Mouse (Mus musculus) lung, embryonic 16.5 days (tissue): ENCODE measurements around the gene Olfr221. TPM values are rescaled to one million over a fixed set of nuclear protein-coding genes. Genes with fewer than 3 reads are reported as not detected.

Experiments used
- ATAC-seq: fragments of 200-750 bp; cut with Nextera tagmentation; 2 replicates; pipeline ENCODE4 v1.8.0; 2017; ENCODE audit warnings: low read depth, mild to moderate bottlenecking, moderate library complexity
- H3K27ac ChIP-seq: fragments of 300-500 bp; sonication (generic); 2 replicates; pipeline ENCODE4 v1.5.1; 2014; ENCODE audit warnings: mild to moderate bottlenecking, control low read depth, low read length
- H3K27me3 ChIP-seq: fragments of 300-500 bp; sonication (generic); 2 replicates; pipeline ENCODE4 v1.6.1; 2014; ENCODE audit warnings: low read depth, low read length, mixed read lengths; ENCODE audit not compliant: control insufficient read depth, insufficient read depth
- H3K36me3 ChIP-seq: fragments of 300-500 bp; sonication (generic); 2 replicates; pipeline ENCODE4 v1.6.1; 2014; ENCODE audit warnings: low read length; ENCODE audit not compliant: control insufficient read depth, insufficient read depth
- H3K4me1 ChIP-seq: fragments of 300-500 bp; sonication (generic); replicated peaks from 2 replicates; pipeline ENCODE4 v1.6.1; 2014; ENCODE audit warnings: low read length, mixed read lengths; ENCODE audit not compliant: control insufficient read depth, insufficient read depth
- H3K4me2 ChIP-seq: fragments of 300-500 bp; sonication (generic); 2 replicates; pipeline ENCODE4 v1.6.1; 2014; ENCODE audit warnings: low read depth, low read length, control low read depth
- H3K4me3 ChIP-seq: fragments of 300-500 bp; sonication (generic); 2 replicates; pipeline ENCODE4 v1.5.1; 2014; ENCODE audit warnings: mild to moderate bottlenecking, low read length, control low read depth
- H3K9ac ChIP-seq: fragments of 300-500 bp; sonication (generic); 2 replicates; pipeline ENCODE4 v1.6.1; 2014; ENCODE audit warnings: low read length, control low read depth
- H3K9me3 ChIP-seq: fragments of 300-500 bp; sonication (generic); 2 replicates; pipeline ENCODE4 v1.6.1; 2016; ENCODE audit warnings: low read length; ENCODE audit not compliant: control insufficient read depth
- WGBS: fragments of 180-500 bp; shearing (Covaris S2); extraction: QIAGEN DNeasy Blood & Tissue Kit; methylation state at CpG from one replicate; pipeline ENCODE4 v1.1.7; 2014; 5-methylcytosine and 5-hydroxymethylcytosine counted together
- polyA plus RNA-seq: library from polyadenylated mRNA; unstranded; fragments of >200 nt; fragmentation: Nextera tagmentation; extraction: Ambion mirVana; gene quantifications from 2 replicates; pipeline ENCODE4 v1.2.1, GENCODE M21; 2015

Gene Olfr221
- polyA plus RNA-seq, 1 experiment from 2014 or later = not detected

- Histone ChIP-seq H3K4me2 (no peak overlapping the region), H3K9me3 (no peaks in the 10 kb centered on the region), H3K4me3 (no peak overlapping the region), H3K36me3 (peaks cover 46% of the 10 kb centered on the region), H3K4me1 (no peaks in the 10 kb centered on the region), H3K9ac (no peak overlapping the region), H3K27ac (no peak overlapping the region), H3K27me3 (no peaks in the 10 kb centered on the region)
- ATAC-seq = no peak; the same call in 1 of the 2 replicates
- 83% methylated on average over 13 of the region's 13 CpGs for WGBS
Measured at GRCm38 (mm10) chr14:51996231-51996841, 45.9 kb downstream of the Olfr221 start.

- H3K4me2 ChIP-seq = no peak overlapping the region
- peaks cover 46% of the 10 kb centered on the region for H3K36me3 ChIP-seq
- no peak overlapping the region for H3K4me3 ChIP-seq
- no peaks in the 10 kb centered on the region for H3K9me3 ChIP-seq
- no peak for ATAC-seq
- WGBS = 62% methylated on average over 12 of the region's 12 CpGs
- no peak overlapping the region for H3K27ac ChIP-seq
- no peaks in the 10 kb centered on the region for H3K27me3 ChIP-seq
- no peaks in the 10 kb centered on the region for H3K4me1 ChIP-seq
- no peak overlapping the region for H3K9ac ChIP-seq
Measured at GRCm38 (mm10) chr14:51995219-51995871, 46.9 kb downstream of the Olfr221 start.

GRCm38 (mm10) chr14:51994453-51994852 lies 47.8 kb downstream of the Olfr221 start:
- Histone ChIP-seq H3K4me3 (no peak overlapping the region), H3K9me3 (no peaks in the 10 kb centered on the region), H3K4me1 (no peaks in the 10 kb centered on the region), H3K36me3 (peaks cover 50% of the 10 kb centered on the region), H3K9ac (no peak overlapping the region), H3K27ac (no peak overlapping the region), H3K4me2 (no peak overlapping the region), H3K27me3 (no peaks in the 10 kb centered on the region)
- WGBS = 75% methylated on average over 4 of the region's 4 CpGs
- ATAC-seq = no peak

GRCm38 (mm10) chr14:51989461-51989970 lies 52.7 kb downstream of the Olfr221 start:
- 73% methylated on average over 12 of the region's 12 CpGs for WGBS
- H3K9me3 ChIP-seq = no peaks in the 10 kb centered on the region
- no peak overlapping the region for H3K9ac ChIP-seq
- H3K4me1 ChIP-seq = peaks cover 13% of the 10 kb centered on the region; the same call in 1 of the 2 replicates
- no peak overlapping the region for H3K4me3 ChIP-seq
- no peak for ATAC-seq
- H3K4me2 ChIP-seq = no peak overlapping the region
- H3K27me3 ChIP-seq = no peaks in the 10 kb centered on the region
- peaks cover 43% of the 10 kb centered on the region for H3K36me3 ChIP-seq
- H3K27ac ChIP-seq = no peak overlapping the region

GRCm38 (mm10) chr14:51988731-51989130 lies 53.5 kb downstream of the Olfr221 start:
- Histone ChIP-seq H3K4me2 (no peak overlapping the region), H3K9me3 (no peaks in the 10 kb centered on the region), H3K36me3 (peaks cover 43% of the 10 kb centered on the region), H3K9ac (no peak overlapping the region), H3K27ac (no peak overlapping the region), H3K4me1 (peaks cover 18% of the 10 kb centered on the region; the same call in 1 of the 2 replicates), H3K27me3 (no peaks in the 10 kb centered on the region), H3K4me3 (no peak overlapping the region)
- ATAC-seq = no peak
- WGBS = 78% methylated on average over 12 of the region's 12 CpGs

- H3K36me3 ChIP-seq = peaks cover 39% of the 10 kb centered on the region
- no peak for ATAC-seq
- H3K27me3 ChIP-seq = no peaks in the 10 kb centered on the region
- H3K4me3 ChIP-seq = no peak overlapping the region
- WGBS = 88% methylated on average over 6 of the region's 6 CpGs
- H3K4me2 ChIP-seq = no peak overlapping the region
- H3K9ac ChIP-seq = no peak overlapping the region
- H3K9me3 ChIP-seq = no peaks in the 10 kb centered on the region
- H3K27ac ChIP-seq = no peak overlapping the region
- H3K4me1 ChIP-seq = peaks cover 20% of the 10 kb centered on the region; the same call in 1 of the 2 replicates
Measured at GRCm38 (mm10) chr14:51987177-51987576, 55.1 kb downstream of the Olfr221 start.

- WGBS = 6% methylated on average over 7 of the region's 7 CpGs
Measured at GRCm38 (mm10) chr14:51986153-51986505, 56.1 kb downstream of the Olfr221 start.

GRCm38 (mm10) chr14:51985301-51986152 lies 56.7 kb downstream of the Olfr221 start:
- Histone ChIP-seq H3K4me1 (peaks cover 20% of the 10 kb centered on the region; the same call in 1 of the 2 replicates), H3K27ac (peak overlapping the region; percentile 97), H3K9me3 (no peaks in the 10 kb centered on the region), H3K4me2 (peak overlapping the region; percentile 79), H3K4me3 (peak overlapping the region; percentile 76), H3K27me3 (no peaks in the 10 kb centered on the region), H3K9ac (peak overlapping the region; percentile 87), H3K36me3 (peaks cover 25% of the 10 kb centered on the region)
- peak; percentile 81 for ATAC-seq
- 1% methylated on average over 27 of the region's 27 CpGs for WGBS

More at GRCm38 (mm10) chr14:51986153-51986505, 56.1 kb downstream of the Olfr221 start:
- Histone ChIP-seq H3K27me3 (no peaks in the 10 kb centered on the region), H3K4me3 (peak overlapping the region; percentile 76), H3K9ac (peak overlapping the region; percentile 87), H3K36me3 (peaks cover 29% of the 10 kb centered on the region), H3K27ac (peak overlapping the region; percentile 97), H3K4me1 (peaks cover 20% of the 10 kb centered on the region; the same call in 1 of the 2 replicates), H3K9me3 (no peaks in the 10 kb centered on the region), H3K4me2 (peak overlapping the region; percentile 79)
- no peak for ATAC-seq
